ENCODE assay signal across 28 mouse cellular contexts in the genomic region with DNA sequence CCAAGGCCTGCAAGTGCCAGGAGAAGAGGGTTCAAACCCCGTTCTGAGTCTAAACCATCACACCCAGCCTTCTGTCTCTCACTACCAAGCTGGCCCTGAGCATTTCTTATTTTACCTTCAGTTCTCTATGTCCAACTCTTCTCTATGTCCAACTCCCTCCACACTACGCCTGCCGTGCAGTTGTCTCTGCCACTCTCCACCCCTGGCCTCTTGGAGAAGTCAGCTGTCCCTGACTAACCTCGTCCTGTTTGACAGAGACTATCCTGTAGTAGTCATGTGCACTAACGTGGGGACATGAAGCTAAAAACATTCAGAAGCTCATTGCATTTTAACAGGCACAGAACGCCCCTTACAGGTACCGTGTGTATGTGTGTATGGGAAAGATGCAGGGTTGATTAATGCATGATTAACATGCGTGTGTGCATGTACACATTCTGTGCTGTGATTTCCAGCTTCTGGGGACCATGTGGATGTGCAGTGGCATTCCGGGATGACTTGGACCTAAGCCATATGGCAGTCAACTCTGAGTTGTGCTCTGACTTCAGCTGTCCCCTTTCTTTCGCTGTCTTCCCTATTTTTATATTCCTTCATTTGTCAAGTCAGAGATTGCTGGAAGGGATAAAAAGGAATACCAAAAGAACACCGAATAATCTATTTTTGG. TPM values are rescaled to one million over a fixed set of nuclear protein-coding genes. Genes with fewer than 3 reads are reported as not detected.
A peak's percentile ranks its signal among the peaks of the same experiment; 100 is the strongest.
DNase-seq lines count a peak whose midpoint lies in the region; ATAC-seq and TF ChIP-seq lines count a peak whose summit lies in the region.
"Had no signal": no experiment of that assay in that cellular context is flagged by ENCODE, and none has a peak within 500 bp of the region (broad histone marks: within the 10 kb centered on the region; RNA-seq: fewer than 3 reads in every experiment).

No protein-coding gene starts in this region.

- no peak overlapping the region for H3K4me3 ChIP-seq in forebrain, embryonic 13.5 days
- no peak overlapping the region for H3K4me3 ChIP-seq in forebrain, embryonic 10.5 days
- H3K4me3 ChIP-seq in heart, embryonic 11.5 days (ENCODE audit: low read depth, low read length), result no peak overlapping the region
- no peak overlapping the region for H3K4me3 ChIP-seq in forebrain, embryonic 16.5 days (replicated peaks; ENCODE audit: low read length)
- no peak overlapping the region for H3K4me3 ChIP-seq in myocyte
- H3K4me3 ChIP-seq: embryonic facial prominence, embryonic 15.5 days; heart, adult 2 months; liver, embryonic 12.5 days; lung, embryonic 15.5 days; midbrain, embryonic 15.5 days; neural tube, embryonic 13.5 days had no signal

- peaks cover 6% of the 10 kb centered on the region; the same call in 1 of the 2 replicates for H3K36me3 ChIP-seq in forebrain, embryonic 13.5 days (ENCODE audit: poor library complexity, severe bottlenecking)
- H3K36me3 ChIP-seq in forebrain, embryonic 10.5 days (replicated peaks), result peaks cover 16% of the 10 kb centered on the region; the same call in 1 of the 2 replicates
- H3K36me3 ChIP-seq in heart, embryonic 11.5 days (ENCODE audit: control insufficient read depth, insufficient read depth, low read length), result no peaks in the 10 kb centered on the region; the same call in 1 of the 2 replicates
- no peaks in the 10 kb centered on the region for H3K36me3 ChIP-seq in forebrain, embryonic 16.5 days (ENCODE audit: control insufficient read depth, insufficient read depth)
- no peaks in the 10 kb centered on the region for H3K36me3 ChIP-seq in myocyte (ENCODE audit: control insufficient read depth, insufficient read depth)
- H3K36me3 ChIP-seq: embryonic facial prominence, embryonic 15.5 days; liver, embryonic 12.5 days; midbrain, embryonic 15.5 days; neural tube, embryonic 13.5 days had no signal

- WGBS in forebrain, embryonic 13.5 days, result 90% methylated on average over 11 of the region's 11 CpGs
- WGBS in forebrain, embryonic 10.5 days, result 93% methylated on average over 11 of the region's 11 CpGs
- 85% methylated on average over 11 of the region's 11 CpGs for WGBS in heart, embryonic 11.5 days (ENCODE audit: insufficient replicate concordance)
- 72% methylated on average over 11 of the region's 11 CpGs for WGBS in forebrain, embryonic 16.5 days

- peaks cover 12% of the 10 kb centered on the region for H3K4me1 ChIP-seq in forebrain, embryonic 13.5 days
- peaks cover 14% of the 10 kb centered on the region for H3K4me1 ChIP-seq in forebrain, embryonic 10.5 days
- H3K4me1 ChIP-seq in heart, embryonic 11.5 days (ENCODE audit: control insufficient read depth, insufficient read depth, low read length), result no peaks in the 10 kb centered on the region
- H3K4me1 ChIP-seq in forebrain, embryonic 16.5 days (replicated peaks; ENCODE audit: control insufficient read depth, insufficient read depth, low read length), result peaks cover 6% of the 10 kb centered on the region
- H3K4me1 ChIP-seq: embryonic facial prominence, embryonic 15.5 days; liver, embryonic 12.5 days had no signal

- no peak for DNase-seq in forebrain, embryonic 10.5 days (ENCODE audit: extremely low spot score, low spot score)
- DNase-seq in heart, adult 11 months, result peak; percentile 81
- DNase-seq in cerebellum, postnatal 14 days, result no peak
- DNase-seq: adrenal gland, postnatal 25 days; cerebellum, adult 11-12 months; cerebellum, postnatal 36 days; embryo, embryonic 11 days; heart, adult 2 months; heart, postnatal 36 days; kidney, adult 2 months; left cerebral cortex, postnatal 4 days; retina, postnatal 1 day; right cerebral cortex, postnatal 25 days; thymus, postnatal 14 days had no signal

- H3K4me2 ChIP-seq in forebrain, embryonic 13.5 days, result no peak overlapping the region
- H3K4me2 ChIP-seq in heart, embryonic 11.5 days, result no peak overlapping the region
- no peak overlapping the region for H3K4me2 ChIP-seq in forebrain, embryonic 16.5 days (ENCODE audit: low read length)
- peak overlapping the region; percentile 24 for H3K4me2 ChIP-seq in myocyte (ENCODE audit: low read depth)
- H3K4me2 ChIP-seq: embryonic facial prominence, embryonic 15.5 days; hindbrain, embryonic 14.5 days; liver, embryonic 12.5 days; lung, embryonic 15.5 days; midbrain, embryonic 15.5 days; neural tube, embryonic 13.5 days had no signal

- no peak overlapping the region for H3K9ac ChIP-seq in forebrain, embryonic 13.5 days
- H3K9ac ChIP-seq in heart, embryonic 11.5 days (ENCODE audit: low read depth, low read length), result no peak overlapping the region
- 0 out of 2 replicates have a peak overlapping the region, but pooled peaks have one; percentile 22 for H3K9ac ChIP-seq in forebrain, embryonic 16.5 days (replicated peaks; ENCODE audit: low read depth, low read length)
- H3K9ac ChIP-seq: embryonic facial prominence, embryonic 15.5 days; hindbrain, embryonic 14.5 days; liver, embryonic 12.5 days; lung, embryonic 15.5 days; midbrain, embryonic 15.5 days; neural tube, embryonic 13.5 days had no signal

- ATAC-seq in forebrain, embryonic 13.5 days, result peak; percentile 57; the same call in 1 of the 2 replicates
- no peak for ATAC-seq in heart, embryonic 11.5 days (replicated peaks; ENCODE audit: insufficient number of reproducible peaks, low FRiP score, low TSS enrichment)
- peak; percentile 43 for ATAC-seq in forebrain, embryonic 16.5 days
- ATAC-seq: CD4-positive, CD25-positive, alpha-beta regulatory T cell, adult 4 months; inflammation-experienced regulatory T-cells, adult 6 months; liver, embryonic 12.5 days; midbrain, embryonic 15.5 days had no signal

- no peaks in the 10 kb centered on the region for H3K79me2 ChIP-seq in myocyte (ENCODE audit: control insufficient read depth, insufficient read depth)

- TF ChIP-seq POLR2A in myocyte (IDR thresholded peaks at IDR 0.05; ENCODE audit: insufficient read length, low read depth), result no peak

- no peak overlapping the region for H3ac ChIP-seq in myocyte (ENCODE audit: control insufficient read depth, insufficient read length)

- no peaks in the 10 kb centered on the region for H3K9me3 ChIP-seq in forebrain, embryonic 13.5 days (replicated peaks)
- H3K9me3 ChIP-seq in forebrain, embryonic 10.5 days, result 0 out of 2 replicates have a peak, but pooled peaks cover 3% of the 10 kb centered on the region
- no peaks in the 10 kb centered on the region for H3K9me3 ChIP-seq in heart, embryonic 11.5 days (replicated peaks; ENCODE audit: control insufficient read depth, low read length)
- no peaks in the 10 kb centered on the region for H3K9me3 ChIP-seq in forebrain, embryonic 16.5 days (ENCODE audit: control insufficient read depth, low read length)
- H3K9me3 ChIP-seq: embryonic facial prominence, embryonic 15.5 days; lung, embryonic 15.5 days; midbrain, embryonic 15.5 days; neural tube, embryonic 13.5 days had no signal

- no peaks in the 10 kb centered on the region for H3K27me3 ChIP-seq in forebrain, embryonic 13.5 days
- H3K27me3 ChIP-seq in forebrain, embryonic 10.5 days (ENCODE audit: poor library complexity, severe bottlenecking), result no peaks in the 10 kb centered on the region
- H3K27me3 ChIP-seq in heart, embryonic 11.5 days (ENCODE audit: control insufficient read depth, insufficient read depth, low read length), result no peaks in the 10 kb centered on the region
- H3K27me3 ChIP-seq in forebrain, embryonic 16.5 days (replicated peaks; ENCODE audit: control insufficient read depth, insufficient read depth, low read length), result no peaks in the 10 kb centered on the region
- H3K27me3 ChIP-seq in myocyte (ENCODE audit: control insufficient read depth, insufficient read depth, insufficient read length), result no peaks in the 10 kb centered on the region
- H3K27me3 ChIP-seq: embryonic facial prominence, embryonic 15.5 days; liver, embryonic 12.5 days; lung, embryonic 15.5 days; midbrain, embryonic 15.5 days; neural tube, embryonic 13.5 days had no signal

- H3K27ac ChIP-seq in forebrain, embryonic 13.5 days, result no peak overlapping the region
- no peak overlapping the region for H3K27ac ChIP-seq in forebrain, embryonic 10.5 days
- H3K27ac ChIP-seq in heart, embryonic 11.5 days (ENCODE audit: low read depth, low read length), result no peak overlapping the region
- no peak overlapping the region; the same call in 1 of the 2 replicates for H3K27ac ChIP-seq in forebrain, embryonic 16.5 days (ENCODE audit: low read length)
- H3K27ac ChIP-seq: embryonic facial prominence, embryonic 15.5 days; heart, adult 2 months; hindbrain, embryonic 14.5 days; kidney, postnatal 0 days; liver, embryonic 12.5 days; lung, embryonic 15.5 days; macrophage; midbrain, embryonic 15.5 days; neural tube, embryonic 13.5 days had no signal

TF ChIP-seq in myocyte, 11 proteins besides CTCF, POLR2A, EP300 and RAD21:
- no peak for TF ChIP-seq USF1 (IDR thresholded peaks at IDR 0.05; ENCODE audit: low read depth)
- TF ChIP-seq TCF3 (IDR thresholded peaks at IDR 0.05; ENCODE audit: insufficient read length, low read depth), result no peak
- TF ChIP-seq MYOD1 (IDR thresholded peaks at IDR 0.05; ENCODE audit: control insufficient read depth in 1 of 3, insufficient read length in 2 of 3, low read depth in 2 of 3), result peak; percentile 86 to 92 (median 89)
- no peak for TF ChIP-seq SRF (IDR thresholded peaks at IDR 0.05; ENCODE audit: control insufficient read depth, insufficient read length, low read depth)
- peak; percentile 36 for TF ChIP-seq TCF12 (IDR thresholded peaks at IDR 0.05; ENCODE audit: insufficient read depth, poor library complexity, severe bottlenecking)
- no peak for TF ChIP-seq MAX (IDR thresholded peaks at IDR 0.05; ENCODE audit: low read depth)
- TF ChIP-seq REST (IDR thresholded peaks at IDR 0.05; ENCODE audit: insufficient read depth, insufficient read length), result no peak
- no peak for TF ChIP-seq E2F4 (IDR thresholded peaks at IDR 0.05; ENCODE audit: insufficient read depth)
- TF ChIP-seq CEBPB (IDR thresholded peaks at IDR 0.05; ENCODE audit: insufficient read depth, poor library complexity, severe bottlenecking), result no peak
- no peak for TF ChIP-seq POLR2AphosphoS2 (IDR thresholded peaks at IDR 0.05; ENCODE audit: insufficient read length, low read depth)
- peak; percentile 10 to 72 (median 53) for TF ChIP-seq MYOG (IDR thresholded peaks at IDR 0.05; ENCODE audit: control insufficient read depth in 1 of 3, insufficient read depth in 1 of 3, insufficient read length in 2 of 3, low read depth in 2 of 3)

RNA-seq across cellular contexts. Expression of a gene that starts 16.3 kb away (rescaled TPM):
- polyA plus RNA-seq in forebrain, embryonic 13.5 days (2015; fragmentation: Nextera tagmentation; extraction: Ambion mirVana), result 6.3 and 7.4 TPM in 2 replicates
- polyA plus RNA-seq in forebrain, embryonic 10.5 days (2016; fragmentation: Nextera tagmentation; extraction: Ambion mirVana), result 8.3 and 9.8 TPM in 2 replicates
- 25.2 and 43.9 TPM in 2 replicates for polyA plus RNA-seq in heart, embryonic 11.5 days (2014; fragmentation: Nextera tagmentation; extraction: Ambion mirVana)
- polyA plus RNA-seq in forebrain, embryonic 16.5 days (2015; fragmentation: Nextera tagmentation; extraction: Ambion mirVana), result 2.8 and 3.4 TPM in 2 replicates
- polyA plus RNA-seq in myocyte (2012; fragmentation: generic; extraction: Trizol), result 1.5 TPM
- polyA plus RNA-seq: macrophage had no signal
